Mouse (Mus musculus): ENCODE data around the gene Ampd3. TPM values are rescaled to one million over a fixed set of nuclear protein-coding genes. Genes with fewer than 3 reads are reported as not detected.

The Ampd3 gene
- polyA plus RNA-seq, 1 experiment from 2014 or later, result 0.95 TPM

DNA sequence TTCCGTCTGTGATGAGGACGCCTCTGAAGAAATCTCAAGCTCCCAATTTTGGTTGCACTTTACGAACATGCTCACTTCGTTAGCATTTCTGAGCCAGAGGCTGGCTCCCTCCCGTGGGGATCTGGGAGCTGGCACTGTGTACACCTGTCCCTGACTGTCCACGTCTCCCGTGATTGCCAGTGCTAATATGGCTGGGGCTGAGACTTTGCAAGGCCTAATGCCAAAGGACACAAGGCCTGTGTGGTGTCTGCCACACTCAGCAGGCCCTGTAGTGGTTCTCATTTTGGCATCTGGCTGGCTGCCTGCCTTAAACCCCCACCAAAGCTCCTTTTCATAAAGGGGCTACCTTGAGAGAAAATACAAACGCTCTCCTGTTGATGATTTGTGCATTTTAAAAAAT lies 43.0 kb downstream of the Ampd3 start:
- Histone ChIP-seq H3K4me3 (no peak overlapping the region), H3K27ac (replicated peaks) (no peak overlapping the region), H3K36me3 (peaks cover 10% of the 10 kb centered on the region; the same call in 1 of the 2 replicates), H3K9me3 (replicated peaks) (no peaks in the 10 kb centered on the region), H3K4me1 (no peaks in the 10 kb centered on the region), H3K27me3 (ENCODE audit: low read depth, poor library complexity, severe bottlenecking) (no peaks in the 10 kb centered on the region)
- DNase-seq (ENCODE audit: low spot score), result no peak
- WGBS, result 92% methylated on average over 8 of the region's 8 CpGs

DNA sequence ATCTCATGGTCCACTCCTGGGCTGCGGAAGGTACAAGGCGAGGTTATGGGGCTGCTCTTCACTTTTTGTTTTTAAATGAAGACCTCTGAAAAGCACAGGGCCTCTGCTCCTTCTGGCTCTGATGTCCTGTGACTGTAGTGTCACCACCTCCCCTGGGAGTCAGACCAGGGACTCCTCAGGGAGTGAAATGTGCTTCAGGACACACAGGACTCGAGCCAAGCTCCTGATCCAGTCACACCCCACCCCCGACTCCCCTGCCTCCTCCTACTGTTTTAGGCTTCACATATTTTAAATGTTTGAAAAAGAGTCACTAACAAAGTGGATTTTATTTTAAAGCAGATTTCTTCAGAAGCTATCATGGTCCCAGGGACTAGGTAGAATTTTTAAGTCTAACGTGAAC lies 43.5 kb downstream of the Ampd3 start:
- peaks cover 10% of the 10 kb centered on the region; the same call in 1 of the 2 replicates for H3K36me3 ChIP-seq

DNA sequence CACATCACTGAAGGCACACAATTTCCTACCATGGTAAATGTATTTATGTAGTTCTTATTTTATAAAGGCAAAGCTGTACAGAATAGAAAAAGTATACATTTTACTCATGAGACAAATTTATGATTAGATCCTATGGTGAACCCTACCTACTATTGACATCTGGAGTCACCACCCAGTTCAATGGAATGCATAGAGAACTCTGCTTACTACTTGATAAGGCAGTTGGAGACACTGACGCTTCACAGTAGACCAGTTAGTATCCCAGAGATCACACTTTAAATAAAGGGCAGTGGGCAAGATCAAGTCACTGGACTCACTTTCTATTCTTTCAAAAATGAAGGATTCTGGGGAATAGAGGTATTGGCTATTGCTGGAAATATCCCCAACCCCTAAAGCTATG lies 46.0 kb downstream of the Ampd3 start:
- 98% methylated on average over 1 of the region's 1 CpGs for WGBS
- Histone ChIP-seq H3K27ac (replicated peaks) (no peak overlapping the region), H3K36me3 (peaks cover 10% of the 10 kb centered on the region; the same call in 1 of the 2 replicates), H3K27me3 (ENCODE audit: low read depth, poor library complexity, severe bottlenecking) (no peaks in the 10 kb centered on the region), H3K4me3 (no peak overlapping the region), H3K4me1 (no peaks in the 10 kb centered on the region), H3K9me3 (replicated peaks) (no peaks in the 10 kb centered on the region)
- DNase-seq (ENCODE audit: low spot score), result no peak

More for the DNA sequence above, 43.5 kb downstream of the Ampd3 start:
- WGBS, result 84% methylated on average over 5 of the region's 5 CpGs
- Histone ChIP-seq H3K4me3 (no peak overlapping the region), H3K27me3 (ENCODE audit: low read depth, poor library complexity, severe bottlenecking) (no peaks in the 10 kb centered on the region), H3K9me3 (replicated peaks) (no peaks in the 10 kb centered on the region), H3K4me1 (no peaks in the 10 kb centered on the region), H3K27ac (replicated peaks) (no peak overlapping the region)
- no peak for DNase-seq (ENCODE audit: low spot score)

DNA sequence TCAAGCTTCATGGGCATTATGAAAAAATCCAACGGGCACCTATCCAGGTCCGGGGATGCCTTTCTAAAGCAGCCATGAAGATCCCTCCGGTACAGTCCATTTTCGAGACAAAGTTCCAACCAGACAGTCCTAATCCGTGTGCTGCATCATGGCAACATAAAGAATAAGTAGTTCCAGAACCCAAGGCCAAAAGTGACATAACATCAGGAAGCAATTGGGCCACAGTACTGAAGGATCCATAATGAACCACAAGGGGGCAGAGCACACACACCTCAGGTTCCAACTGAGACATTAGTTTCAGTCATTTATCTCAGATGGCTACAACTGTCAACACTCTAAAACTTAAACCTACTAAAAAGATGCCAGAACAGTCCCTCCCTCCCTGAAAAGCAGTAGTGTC lies 48.0 kb downstream of the Ampd3 start:
- H3K4me1 ChIP-seq, result no peaks in the 10 kb centered on the region
- H3K36me3 ChIP-seq, result peaks cover 10% of the 10 kb centered on the region; the same call in 1 of the 2 replicates
- no peaks in the 10 kb centered on the region for H3K27me3 ChIP-seq (ENCODE audit: low read depth, poor library complexity, severe bottlenecking)
- no peak overlapping the region for H3K4me3 ChIP-seq
- WGBS, result 74% methylated on average over 5 of the region's 5 CpGs
- no peaks in the 10 kb centered on the region for H3K9me3 ChIP-seq (replicated peaks)
- no peak for DNase-seq (ENCODE audit: low spot score)
- no peak overlapping the region for H3K27ac ChIP-seq (replicated peaks)

DNA sequence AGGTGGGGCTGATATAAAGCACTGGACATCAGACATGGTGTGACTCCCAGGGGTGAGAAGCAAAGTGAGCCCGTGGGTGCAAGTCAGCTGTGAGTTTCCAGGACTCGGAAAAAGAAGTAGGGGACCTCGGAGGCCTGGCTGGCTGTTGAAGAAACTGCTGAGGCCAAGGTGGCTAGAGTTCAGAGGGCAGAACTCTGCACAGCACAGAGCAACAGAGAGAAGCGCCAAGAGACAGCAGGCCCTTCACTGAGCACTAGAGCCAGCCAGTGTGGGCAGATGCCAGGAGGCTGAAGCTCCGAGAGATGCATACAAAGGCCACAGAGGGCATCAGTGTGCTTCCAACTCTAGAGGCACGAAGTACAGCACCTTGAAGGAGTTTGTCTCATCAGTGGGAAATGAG lies 50.2 kb downstream of the Ampd3 start:
- no peaks in the 10 kb centered on the region for H3K27me3 ChIP-seq (ENCODE audit: low read depth, poor library complexity, severe bottlenecking)
- H3K9me3 ChIP-seq (replicated peaks), result no peaks in the 10 kb centered on the region
- H3K36me3 ChIP-seq, result peaks cover 4% of the 10 kb centered on the region
- DNase-seq (ENCODE audit: low spot score), result no peak
- 86% methylated on average over 6 of the region's 6 CpGs for WGBS
- no peaks in the 10 kb centered on the region for H3K4me1 ChIP-seq
- H3K27ac ChIP-seq (replicated peaks), result no peak overlapping the region
- no peak overlapping the region for H3K4me3 ChIP-seq

DNA sequence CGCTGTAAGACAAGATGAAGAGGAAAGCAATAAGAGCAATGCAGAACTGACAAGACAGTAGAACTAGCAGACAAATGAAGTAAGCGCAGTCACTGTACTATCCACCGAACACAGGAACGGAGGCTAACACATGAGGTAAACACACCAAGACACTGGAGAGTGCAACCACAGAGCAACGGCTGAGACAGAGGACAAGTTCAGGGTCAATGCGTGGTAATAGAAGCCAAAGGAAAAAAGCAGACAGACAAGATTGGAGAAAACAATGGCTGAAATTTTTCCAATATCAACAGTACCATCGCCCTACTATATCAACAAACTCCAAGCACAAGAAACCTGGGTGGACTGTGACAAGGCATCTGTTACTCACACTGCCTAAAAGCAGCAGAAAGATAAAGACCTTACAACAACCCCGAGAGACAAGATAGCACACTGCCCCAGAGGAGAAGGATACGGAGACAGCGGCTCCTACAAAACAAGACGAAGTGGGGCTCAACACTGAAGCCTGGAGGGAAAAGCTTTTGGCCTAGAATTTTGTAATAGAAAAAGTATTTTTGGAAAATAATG lies 50.9 kb downstream of the Ampd3 start:
- no peaks in the 10 kb centered on the region for H3K27me3 ChIP-seq (ENCODE audit: low read depth, poor library complexity, severe bottlenecking)
- H3K4me3 ChIP-seq, result no peak overlapping the region
- H3K36me3 ChIP-seq, result peaks cover 11% of the 10 kb centered on the region
- no peaks in the 10 kb centered on the region for H3K4me1 ChIP-seq
- H3K9me3 ChIP-seq (replicated peaks), result no peaks in the 10 kb centered on the region
- 93% methylated on average over 11 of the region's 11 CpGs for WGBS
- H3K27ac ChIP-seq (replicated peaks), result no peak overlapping the region
- DNase-seq (ENCODE audit: low spot score), result no peak

DNA sequence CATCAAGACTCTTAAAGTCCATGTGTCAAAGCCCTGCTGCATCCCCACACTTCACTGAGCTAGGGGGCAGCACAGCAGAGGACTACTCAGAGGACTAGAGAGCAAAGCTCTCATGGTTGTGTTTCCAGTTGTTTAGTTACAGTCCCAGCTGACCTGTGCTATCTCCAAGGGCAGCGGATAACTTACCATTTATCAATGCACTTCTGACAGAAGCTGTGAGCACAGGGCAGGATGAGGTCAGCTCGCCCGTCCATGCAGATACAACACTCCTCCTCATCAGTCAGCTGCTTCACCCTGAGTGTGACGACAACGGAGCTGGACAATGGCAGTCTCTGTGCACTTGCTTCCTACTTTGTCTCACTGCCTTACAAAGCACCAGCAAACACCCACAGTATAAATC lies 53.1 kb downstream of the Ampd3 start:
- Histone ChIP-seq H3K27me3 (ENCODE audit: low read depth, poor library complexity, severe bottlenecking) (no peaks in the 10 kb centered on the region), H3K36me3 (peaks cover 30% of the 10 kb centered on the region), H3K4me1 (no peaks in the 10 kb centered on the region), H3K27ac (replicated peaks) (no peak overlapping the region), H3K9me3 (replicated peaks) (no peaks in the 10 kb centered on the region), H3K4me3 (no peak overlapping the region)
- no peak for DNase-seq (ENCODE audit: low spot score)
- WGBS, result 66% methylated on average over 5 of the region's 5 CpGs

DNA sequence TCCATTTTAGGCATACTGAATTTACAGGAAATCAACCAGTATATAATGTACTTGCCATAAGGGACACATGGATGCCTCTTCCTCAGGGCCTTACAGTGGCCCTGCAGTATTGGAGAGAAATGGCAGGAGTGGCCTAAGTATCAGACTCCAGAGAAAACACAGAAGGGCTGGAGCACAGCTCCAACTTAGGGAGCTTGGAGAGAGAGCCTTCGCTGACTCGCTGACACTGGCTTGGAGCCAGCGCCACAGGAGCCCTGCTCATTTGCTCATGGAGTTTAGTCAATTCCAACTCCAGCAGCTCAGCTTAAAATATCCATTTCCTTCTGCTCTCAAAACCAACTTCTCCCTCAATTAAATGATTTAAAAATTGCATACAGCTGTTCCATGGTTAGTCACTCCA lies 53.6 kb downstream of the Ampd3 start:
- Histone ChIP-seq H3K27ac (replicated peaks) (no peak overlapping the region), H3K4me3 (no peak overlapping the region), H3K9me3 (replicated peaks) (no peaks in the 10 kb centered on the region), H3K27me3 (ENCODE audit: low read depth, poor library complexity, severe bottlenecking) (no peaks in the 10 kb centered on the region), H3K4me1 (no peaks in the 10 kb centered on the region), H3K36me3 (peaks cover 31% of the 10 kb centered on the region)
- no peak for DNase-seq (ENCODE audit: low spot score)
- WGBS, result 90% methylated on average over 3 of the region's 3 CpGs

DNA sequence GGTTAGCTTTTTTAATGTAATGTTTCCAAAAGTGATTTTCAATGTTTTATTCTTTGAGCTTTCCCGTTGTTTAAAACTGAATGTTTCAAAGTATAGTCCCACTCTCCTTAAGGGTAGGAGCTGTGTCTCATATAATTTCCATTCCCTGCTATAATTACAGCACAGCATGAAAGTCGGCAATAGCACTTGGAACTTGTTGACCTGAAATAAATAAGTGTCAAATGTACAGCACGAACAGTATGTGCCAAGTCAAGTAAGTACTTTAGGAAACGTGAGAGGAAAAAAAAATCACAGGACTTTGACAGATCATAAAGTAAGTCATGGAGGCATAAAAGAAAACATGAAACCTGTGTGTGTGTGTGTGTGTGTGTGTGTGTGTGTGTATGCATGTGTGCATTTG lies 54.0 kb downstream of the Ampd3 start:
- H3K27me3 ChIP-seq (ENCODE audit: low read depth, poor library complexity, severe bottlenecking), result no peaks in the 10 kb centered on the region
- H3K9me3 ChIP-seq (replicated peaks), result no peaks in the 10 kb centered on the region
- DNase-seq (ENCODE audit: low spot score), result no peak
- H3K36me3 ChIP-seq, result peaks cover 35% of the 10 kb centered on the region
- 88% methylated on average over 4 of the region's 4 CpGs for WGBS
- H3K4me3 ChIP-seq, result no peak overlapping the region
- H3K4me1 ChIP-seq, result no peaks in the 10 kb centered on the region
- H3K27ac ChIP-seq (replicated peaks), result no peak overlapping the region

DNA sequence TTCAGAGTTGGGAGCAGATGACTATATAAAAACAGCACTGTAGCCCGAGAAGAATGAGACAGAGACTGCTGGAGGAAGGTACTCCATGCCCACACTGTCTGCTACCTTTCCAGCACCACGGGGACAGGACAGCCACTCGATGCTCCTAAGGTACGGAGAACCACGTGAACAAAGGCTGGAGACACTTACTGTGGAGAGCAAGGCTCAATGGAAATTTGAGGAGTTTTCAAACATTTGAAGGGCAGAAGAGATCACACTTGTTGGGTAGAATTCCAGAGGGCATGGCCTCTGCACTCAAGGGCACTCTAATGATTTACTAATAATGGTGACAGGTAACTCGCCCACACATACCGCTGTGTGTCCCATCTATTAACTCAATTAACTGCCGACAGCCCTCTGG lies 55.1 kb downstream of the Ampd3 start:
- Histone ChIP-seq H3K27ac (replicated peaks) (no peak overlapping the region), H3K4me1 (no peaks in the 10 kb centered on the region), H3K9me3 (replicated peaks) (no peaks in the 10 kb centered on the region), H3K4me3 (no peak overlapping the region), H3K27me3 (ENCODE audit: low read depth, poor library complexity, severe bottlenecking) (no peaks in the 10 kb centered on the region), H3K36me3 (peaks cover 42% of the 10 kb centered on the region)
- no peak for DNase-seq (ENCODE audit: low spot score)
- 90% methylated on average over 8 of the region's 8 CpGs for WGBS

DNA sequence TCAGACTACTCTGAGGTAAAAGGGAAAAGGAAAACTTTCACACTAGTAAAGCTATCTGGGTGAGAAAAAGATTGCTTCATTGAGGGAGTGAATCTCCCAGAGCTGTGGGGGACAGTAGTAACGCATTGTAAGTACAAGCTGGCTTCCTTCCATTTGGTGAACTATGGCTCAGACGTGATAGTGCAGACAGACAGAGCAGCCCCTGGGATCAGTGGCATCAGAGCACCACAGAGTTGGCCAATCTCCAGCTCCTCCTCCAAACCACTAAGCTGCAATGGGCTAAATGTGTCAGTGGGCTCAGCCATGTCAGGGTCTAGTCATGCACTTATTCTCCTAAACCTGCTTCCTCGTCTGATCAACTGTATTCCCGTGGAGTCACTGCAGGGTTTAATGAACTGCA lies 55.6 kb downstream of the Ampd3 start:
- H3K27ac ChIP-seq (replicated peaks), result no peak overlapping the region
- H3K36me3 ChIP-seq, result peaks cover 47% of the 10 kb centered on the region
- H3K4me3 ChIP-seq, result no peak overlapping the region
- no peaks in the 10 kb centered on the region for H3K4me1 ChIP-seq
- H3K27me3 ChIP-seq (ENCODE audit: low read depth, poor library complexity, severe bottlenecking), result no peaks in the 10 kb centered on the region
- 85% methylated on average over 4 of the region's 4 CpGs for WGBS
- DNase-seq (ENCODE audit: low spot score), result no peak
- H3K9me3 ChIP-seq (replicated peaks), result no peaks in the 10 kb centered on the region

DNA sequence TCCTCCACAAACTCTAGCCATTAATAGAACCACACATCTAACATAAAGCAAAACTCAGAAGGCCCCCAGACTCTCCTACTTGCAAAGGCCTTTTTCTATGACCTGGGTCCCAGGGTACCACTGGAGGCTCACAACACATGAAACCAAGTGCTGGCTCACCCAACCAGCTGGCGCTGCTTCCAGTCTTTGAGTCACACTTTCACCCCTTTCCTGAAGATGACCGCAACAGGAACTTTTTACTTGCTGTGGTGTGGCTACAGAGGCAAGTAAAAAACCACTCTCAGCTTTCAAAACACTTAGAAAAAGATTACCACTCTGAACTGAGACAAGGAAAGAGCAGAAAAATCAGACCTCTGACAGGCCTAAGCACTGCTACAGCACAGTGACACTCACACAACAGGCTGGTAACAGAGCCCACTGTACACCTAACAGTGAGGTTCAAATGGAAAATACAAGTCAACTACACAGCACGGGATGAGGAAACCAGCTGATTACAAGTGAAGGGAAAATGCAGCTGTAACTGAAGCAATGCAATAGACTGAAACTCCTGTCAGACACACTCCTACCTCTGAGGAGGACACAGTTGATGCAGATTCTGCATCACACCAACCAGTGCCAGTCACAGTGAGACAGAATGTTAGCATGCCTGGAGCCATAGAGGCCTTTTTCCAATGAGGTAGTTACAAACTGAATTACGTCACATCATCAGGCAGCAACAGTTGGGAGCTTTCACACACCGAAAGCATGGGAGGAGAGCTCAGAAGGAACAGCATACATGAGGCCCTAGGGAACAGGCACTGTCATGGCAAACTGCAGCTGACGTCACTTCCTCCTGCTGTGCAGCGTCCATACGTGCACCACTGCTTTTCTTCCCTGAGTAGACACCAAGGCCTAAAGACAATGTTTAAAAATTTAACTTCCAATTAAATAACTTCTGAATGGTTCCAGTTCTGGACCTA lies 56.3 kb downstream of the Ampd3 start:
- no peak overlapping the region for H3K27ac ChIP-seq (replicated peaks)
- no peaks in the 10 kb centered on the region for H3K4me1 ChIP-seq
- WGBS, result 92% methylated on average over 8 of the region's 8 CpGs
- H3K9me3 ChIP-seq (replicated peaks), result no peaks in the 10 kb centered on the region
- peaks cover 54% of the 10 kb centered on the region for H3K36me3 ChIP-seq
- H3K4me3 ChIP-seq, result no peak overlapping the region
- no peak for DNase-seq (ENCODE audit: low spot score)
- H3K27me3 ChIP-seq (ENCODE audit: low read depth, poor library complexity, severe bottlenecking), result no peaks in the 10 kb centered on the region

DNA sequence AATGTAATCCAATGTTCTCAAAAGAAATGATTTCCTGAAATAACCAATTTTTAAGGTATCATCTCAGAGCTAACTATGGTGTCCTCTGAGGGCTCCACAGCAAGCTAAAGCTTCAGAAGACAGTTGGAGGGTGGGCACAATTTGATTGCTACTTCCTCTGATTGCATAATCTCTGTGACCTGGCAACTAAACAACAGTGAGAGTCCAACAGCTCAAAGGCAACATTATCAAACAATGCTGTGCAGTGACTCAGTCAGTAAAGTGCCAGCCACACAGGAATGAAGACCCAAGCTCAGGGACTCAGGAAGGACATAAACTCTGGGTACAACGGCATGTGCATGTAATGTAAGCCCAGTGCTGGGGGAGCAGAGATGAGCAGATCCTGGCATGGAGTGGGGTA lies 65.0 kb downstream of the Ampd3 start:
- 90% methylated on average over 1 of the region's 1 CpGs for WGBS
- H3K27me3 ChIP-seq (ENCODE audit: low read depth, poor library complexity, severe bottlenecking), result no peaks in the 10 kb centered on the region
- peaks cover 48% of the 10 kb centered on the region for H3K36me3 ChIP-seq
- H3K4me1 ChIP-seq, result 0 out of 2 replicates have a peak, but pooled peaks cover 2% of the 10 kb centered on the region
- H3K9me3 ChIP-seq (replicated peaks), result no peaks in the 10 kb centered on the region
- H3K27ac ChIP-seq (replicated peaks), result no peak overlapping the region
- DNase-seq (ENCODE audit: low spot score), result no peak
- no peak overlapping the region for H3K4me3 ChIP-seq

Measured in midbrain, embryonic 10.5 days (tissue).